Mouse (Mus musculus): ENCODE results near the gene Gm9833.

Gene Gm9833

GRCm38 (mm10) chr3:10123615-10124014, 35.7 kb downstream of the Gm9833 start:
- DNase-seq (ENCODE audit: low read depth): no peak

- DNase-seq (ENCODE audit: low read depth): no peak
These were observed 36.2 kb downstream of the Gm9833 start for GRCm38 (mm10) chr3:10124071-10124470.

GRCm38 (mm10) chr3:10125301-10125700, 37.4 kb downstream of the Gm9833 start:
- peak; percentile 74 for DNase-seq (ENCODE audit: low read depth)

GRCm38 (mm10) chr3:10126036-10126435, 38.1 kb downstream of the Gm9833 start:
- DNase-seq (ENCODE audit: low read depth): peak; percentile 72

- no peak for DNase-seq (ENCODE audit: low read depth)
These were observed 38.6 kb downstream of the Gm9833 start for GRCm38 (mm10) chr3:10126502-10126901.

- DNase-seq (ENCODE audit: low read depth): peak; percentile 37
These were observed 39.0 kb downstream of the Gm9833 start for GRCm38 (mm10) chr3:10126952-10127351.

GRCm38 (mm10) chr3:10127505-10127904, 39.6 kb downstream of the Gm9833 start:
- DNase-seq (ENCODE audit: low read depth): no peak
